Mouse (Mus musculus): ENCODE results near the gene Fam98a. TPM values are rescaled to one million over a fixed set of nuclear protein-coding genes. Genes with fewer than 3 reads are reported as not detected.

Fam98a gene
- polyA plus RNA-seq, 1 experiment from 2014 or later: 29.0 TPM

DNA sequence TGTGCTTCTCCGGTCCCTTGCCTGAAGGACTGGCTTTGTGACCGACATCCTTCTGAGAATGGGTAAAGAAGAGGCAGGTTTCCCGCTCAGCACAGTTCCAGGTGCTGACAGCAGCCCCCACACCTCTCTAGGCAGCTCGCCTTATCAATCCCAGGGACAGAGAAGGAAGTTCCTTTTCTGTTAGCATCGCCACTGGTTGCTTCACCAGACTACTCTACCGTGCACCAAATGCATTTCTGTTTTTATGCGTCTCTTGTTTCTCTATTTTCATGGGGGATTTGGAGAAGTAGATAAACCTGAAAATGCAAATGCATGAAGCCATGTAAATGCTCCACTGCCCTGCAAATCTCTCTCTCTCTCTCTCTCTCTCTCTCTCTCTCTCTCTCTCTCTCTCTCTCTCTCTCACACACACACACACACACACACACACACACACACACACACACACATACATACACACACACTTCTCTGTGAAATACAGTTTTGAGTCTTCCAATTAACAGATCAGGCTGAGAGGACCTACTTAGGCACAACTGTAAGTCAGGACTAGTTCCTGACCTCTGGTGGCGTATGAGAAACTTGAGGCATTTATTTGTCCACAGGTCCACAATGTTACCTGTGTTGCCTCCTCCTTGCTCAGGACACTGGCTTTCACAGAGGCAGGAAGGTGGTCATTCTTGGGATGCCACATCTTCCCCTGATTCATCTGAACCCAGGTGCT, 33.4 kb downstream of the Fam98a start:
- Histone ChIP-seq H3K4me2 (no peak overlapping the region), H3K9ac (no peak overlapping the region), H3K27me3 (no peaks in the 10 kb centered on the region), H3K4me3 (replicated peaks) (no peak overlapping the region), H3K36me3 (replicated peaks) (no peaks in the 10 kb centered on the region), H3K27ac (no peak overlapping the region), H3K9me3 (no peaks in the 10 kb centered on the region), H3K4me1 (peaks cover 6% of the 10 kb centered on the region)
- WGBS: 59% methylated on average over 8 of the region's 8 CpGs
- ATAC-seq (ENCODE audit: low FRiP score): no peak

DNA sequence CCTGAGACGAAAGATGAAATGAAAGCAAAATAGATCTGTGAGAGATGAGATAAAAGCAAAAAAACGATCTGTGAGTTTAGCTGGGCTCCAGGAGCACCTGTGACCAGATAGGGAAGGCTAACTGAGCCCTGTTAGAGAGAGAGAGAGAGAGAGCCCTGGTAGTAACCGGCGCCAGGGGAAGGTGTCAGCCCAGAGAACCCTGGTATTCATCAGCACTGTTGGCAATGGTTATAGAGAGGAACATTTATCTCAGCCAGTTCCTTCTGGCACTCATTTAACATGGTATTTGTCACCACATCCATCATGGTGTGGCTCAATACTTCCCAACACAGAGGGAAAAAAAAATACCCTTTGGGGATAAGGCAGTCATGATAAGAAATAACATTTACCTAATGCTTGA, 35.2 kb downstream of the Fam98a start:
- Histone ChIP-seq H3K9me3 (no peaks in the 10 kb centered on the region), H3K27ac (no peak overlapping the region), H3K4me1 (peaks cover 5% of the 10 kb centered on the region), H3K36me3 (replicated peaks) (no peaks in the 10 kb centered on the region), H3K27me3 (no peaks in the 10 kb centered on the region), H3K9ac (no peak overlapping the region), H3K4me2 (no peak overlapping the region), H3K4me3 (replicated peaks) (no peak overlapping the region)
- ATAC-seq (ENCODE audit: low FRiP score): no peak
- WGBS: 84% methylated on average over 4 of the region's 4 CpGs

DNA sequence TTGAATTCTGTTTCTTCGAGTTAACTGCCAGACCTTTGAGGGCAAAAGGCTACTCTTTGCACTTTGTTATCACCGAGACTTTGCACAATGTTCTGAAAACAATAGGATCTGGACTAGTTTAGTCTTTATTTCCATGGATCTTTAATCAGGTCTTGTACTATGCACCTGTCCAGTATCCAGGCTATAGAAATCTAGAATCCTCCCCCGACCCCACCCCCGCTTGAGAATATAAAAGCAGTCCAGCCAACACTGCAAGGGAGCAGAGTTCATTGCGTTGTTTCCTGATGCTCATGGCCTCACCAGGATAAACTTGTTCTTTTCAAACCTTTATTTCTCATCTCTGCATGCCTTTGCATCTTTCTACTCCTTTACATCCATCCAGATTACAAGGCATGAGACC, 42.5 kb downstream of the Fam98a start:
- 95% methylated on average over 5 of the region's 5 CpGs for WGBS

DNA sequence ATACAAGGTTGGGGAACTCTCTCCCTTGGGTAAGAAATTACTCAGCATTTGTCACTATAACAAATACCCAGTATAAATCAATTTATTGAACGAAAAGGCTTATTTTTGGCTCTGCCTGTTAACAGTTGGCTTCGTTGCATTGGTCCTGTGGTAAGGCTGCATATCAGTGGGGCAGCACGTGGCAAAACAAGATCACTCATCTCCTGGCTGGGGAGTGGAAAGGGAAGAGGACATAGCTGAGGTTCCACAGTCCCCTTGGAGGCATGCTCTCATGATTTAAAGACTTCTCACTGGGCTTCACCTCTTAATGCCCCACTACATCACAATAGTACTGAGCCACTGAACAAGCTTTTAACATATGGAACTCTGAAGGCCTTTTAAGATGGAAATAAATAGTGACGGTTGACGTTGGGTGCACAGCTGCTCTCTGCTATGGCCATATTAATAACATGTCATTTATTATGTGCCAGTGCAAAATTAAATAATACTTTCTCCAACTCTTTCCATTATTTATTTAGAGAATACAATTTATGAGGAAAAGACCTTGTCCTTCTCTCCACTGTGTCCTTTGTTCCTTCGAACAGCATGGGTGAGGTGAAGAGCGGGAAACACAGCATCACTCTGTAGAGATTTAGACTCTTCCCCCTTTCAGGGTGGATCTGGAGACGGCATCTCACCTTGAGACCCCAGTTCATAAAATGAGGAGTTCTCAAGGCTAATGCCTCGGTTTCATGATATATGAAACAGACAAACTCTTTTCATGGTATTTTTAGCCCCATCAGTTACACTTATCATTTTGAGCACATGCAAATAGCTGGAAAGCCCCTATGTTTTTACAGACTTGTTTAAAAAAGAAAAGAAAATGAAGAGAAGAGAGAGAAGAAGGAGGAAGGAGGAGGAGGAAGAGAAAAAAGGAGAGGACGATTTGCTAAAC, 44.8 kb downstream of the Fam98a start:
- Histone ChIP-seq H3K27ac (no peak overlapping the region), H3K9me3 (no peaks in the 10 kb centered on the region), H3K4me3 (replicated peaks) (no peak overlapping the region), H3K27me3 (no peaks in the 10 kb centered on the region), H3K36me3 (replicated peaks) (no peaks in the 10 kb centered on the region), H3K9ac (no peak overlapping the region), H3K4me1 (no peaks in the 10 kb centered on the region), H3K4me2 (no peak overlapping the region)
- ATAC-seq (ENCODE audit: low FRiP score): no peak
- WGBS: 85% methylated on average over 10 of the region's 10 CpGs

More for the DNA sequence above, 42.5 kb downstream of the Fam98a start:
- H3K27me3 ChIP-seq: no peaks in the 10 kb centered on the region
- no peak overlapping the region for H3K4me2 ChIP-seq
- no peak for ATAC-seq (ENCODE audit: low FRiP score)
- no peak overlapping the region for H3K9ac ChIP-seq
- H3K4me3 ChIP-seq (replicated peaks): no peak overlapping the region
- no peak overlapping the region for H3K27ac ChIP-seq
- no peaks in the 10 kb centered on the region for H3K36me3 ChIP-seq (replicated peaks)
- no peaks in the 10 kb centered on the region for H3K9me3 ChIP-seq
- H3K4me1 ChIP-seq: no peaks in the 10 kb centered on the region

DNA sequence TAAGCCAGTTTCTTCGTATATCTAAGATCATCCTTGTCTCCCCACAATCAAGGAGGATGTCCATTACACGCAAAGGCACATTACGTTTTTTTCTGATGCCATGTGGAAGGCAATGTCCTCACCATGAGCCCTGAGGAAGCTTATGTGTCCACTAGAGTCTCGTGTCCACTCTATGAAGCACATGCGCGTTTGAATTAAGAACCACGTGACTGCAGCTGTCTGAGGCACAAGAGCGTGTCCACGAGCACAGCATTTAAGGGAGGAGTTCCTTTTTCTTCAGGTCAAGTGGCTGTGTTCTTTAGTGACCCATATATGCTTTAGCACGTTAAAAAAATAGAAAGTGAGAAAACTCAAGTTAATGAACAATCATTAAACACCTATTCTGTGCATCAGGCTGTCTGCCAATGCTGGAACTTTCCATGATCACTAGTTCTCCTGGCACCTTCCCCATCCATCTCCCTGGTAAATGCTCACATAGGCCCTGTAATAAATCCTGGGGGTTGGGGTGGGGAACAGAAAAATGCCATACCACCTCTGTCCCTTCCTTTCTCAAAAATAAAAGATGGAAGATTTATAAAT, 45.6 kb downstream of the Fam98a start:
- WGBS: 95% methylated on average over 10 of the region's 10 CpGs

DNA sequence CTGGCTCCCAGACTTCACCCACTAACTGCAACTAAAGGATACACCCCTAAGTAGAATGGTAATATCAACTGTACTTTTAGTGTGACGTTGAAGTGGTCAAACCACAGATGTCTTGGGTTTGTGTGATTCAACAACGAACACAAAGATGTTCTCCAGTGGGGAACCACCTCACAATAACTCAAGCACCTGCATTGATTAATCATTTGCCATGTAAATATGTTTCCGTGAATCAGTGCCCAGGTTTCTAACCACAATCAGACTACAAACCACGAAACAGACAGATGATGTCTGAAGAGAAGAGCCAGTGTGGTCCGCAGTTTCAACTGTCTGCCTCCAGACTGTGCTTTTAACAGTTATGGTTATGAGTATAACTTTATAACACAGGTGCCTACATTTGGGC, 46.7 kb downstream of the Fam98a start:
- Histone ChIP-seq H3K4me2 (no peak overlapping the region), H3K4me1 (no peaks in the 10 kb centered on the region), H3K4me3 (replicated peaks) (no peak overlapping the region), H3K27ac (no peak overlapping the region), H3K27me3 (no peaks in the 10 kb centered on the region), H3K9ac (no peak overlapping the region), H3K9me3 (no peaks in the 10 kb centered on the region), H3K36me3 (replicated peaks) (no peaks in the 10 kb centered on the region)
- 90% methylated on average over 5 of the region's 5 CpGs for WGBS
- ATAC-seq (ENCODE audit: low FRiP score): no peak

More for the DNA sequence above, 45.6 kb downstream of the Fam98a start:
- H3K27me3 ChIP-seq: no peaks in the 10 kb centered on the region
- H3K27ac ChIP-seq: no peak overlapping the region
- ATAC-seq (ENCODE audit: low FRiP score): no peak
- no peak overlapping the region for H3K9ac ChIP-seq
- no peak overlapping the region for H3K4me2 ChIP-seq
- H3K4me3 ChIP-seq (replicated peaks): no peak overlapping the region
- no peaks in the 10 kb centered on the region for H3K36me3 ChIP-seq (replicated peaks)
- H3K9me3 ChIP-seq: no peaks in the 10 kb centered on the region
- H3K4me1 ChIP-seq: no peaks in the 10 kb centered on the region

DNA sequence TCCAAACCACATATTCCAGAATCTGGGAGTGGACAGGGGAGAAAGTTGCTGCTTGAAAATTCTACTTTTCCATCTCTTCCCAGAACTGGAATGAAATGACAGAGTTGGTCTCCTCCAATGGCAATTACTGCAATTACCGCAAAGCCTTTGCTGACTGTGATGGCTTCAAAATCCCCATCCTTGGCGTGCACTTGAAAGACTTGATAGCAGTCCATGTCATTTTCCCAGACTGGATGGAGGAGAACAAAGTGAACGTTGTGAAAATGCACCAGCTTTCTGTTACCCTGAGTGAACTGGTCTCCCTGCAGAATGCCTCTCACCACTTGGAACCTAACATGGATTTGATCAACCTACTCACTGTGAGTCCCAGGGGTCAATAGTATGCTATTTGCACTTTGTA, 48.7 kb downstream of the Fam98a start:
- no peak for ATAC-seq (ENCODE audit: low FRiP score)
- Histone ChIP-seq H3K27ac (no peak overlapping the region), H3K36me3 (replicated peaks) (no peaks in the 10 kb centered on the region), H3K9ac (no peak overlapping the region), H3K4me1 (no peaks in the 10 kb centered on the region), H3K9me3 (no peaks in the 10 kb centered on the region), H3K4me2 (no peak overlapping the region), H3K27me3 (no peaks in the 10 kb centered on the region), H3K4me3 (replicated peaks) (no peak overlapping the region)
- WGBS: 89% methylated on average over 3 of the region's 3 CpGs

DNA sequence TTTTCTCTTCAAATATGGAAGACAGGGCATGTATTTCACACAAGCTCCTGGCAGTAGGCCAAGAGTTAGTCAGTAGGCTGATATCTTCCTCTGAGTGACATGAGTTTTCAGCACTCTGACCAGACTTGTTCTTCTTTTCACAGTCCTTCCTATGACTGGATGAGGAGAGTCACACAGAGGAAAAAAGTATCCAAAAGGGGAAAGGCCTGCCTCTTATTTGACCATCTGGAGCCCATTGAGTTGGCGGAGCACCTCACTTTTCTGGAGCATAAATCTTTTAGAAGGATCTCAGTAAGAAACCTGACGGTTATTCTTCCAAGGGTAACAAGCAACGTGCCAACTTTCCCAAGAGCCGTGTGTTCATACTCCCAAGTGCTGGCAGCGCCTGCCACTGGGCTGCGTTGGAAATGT, 53.5 kb downstream of the Fam98a start:
- Histone ChIP-seq H3K36me3 (replicated peaks) (no peaks in the 10 kb centered on the region), H3K9me3 (no peaks in the 10 kb centered on the region), H3K4me2 (no peak overlapping the region), H3K4me3 (replicated peaks) (no peak overlapping the region), H3K27me3 (no peaks in the 10 kb centered on the region), H3K27ac (no peak overlapping the region), H3K4me1 (no peaks in the 10 kb centered on the region), H3K9ac (no peak overlapping the region)
- ATAC-seq (ENCODE audit: low FRiP score): no peak
- WGBS: 93% methylated on average over 6 of the region's 6 CpGs

DNA sequence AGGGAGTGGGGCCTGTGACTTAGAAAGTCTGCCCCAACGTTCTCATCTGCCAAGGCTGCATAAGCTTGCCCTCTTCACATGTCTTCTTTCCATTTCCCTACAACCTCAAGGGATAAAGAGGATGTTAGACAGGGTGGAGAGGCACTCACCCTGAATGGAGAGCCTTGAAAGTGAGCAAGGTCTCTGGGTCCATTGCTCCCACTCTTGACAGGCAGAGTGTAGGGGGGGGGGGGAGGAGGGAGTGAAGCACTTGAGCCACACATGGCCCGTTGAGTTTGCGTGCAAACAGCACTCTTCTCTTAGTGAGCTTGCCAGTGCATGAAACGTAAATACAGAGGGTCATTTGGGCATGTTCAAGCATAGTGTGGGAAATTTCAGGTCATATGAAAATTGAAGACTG, 56.5 kb downstream of the Fam98a start:
- no peak overlapping the region for H3K9ac ChIP-seq
- ATAC-seq (ENCODE audit: low FRiP score): no peak
- no peak overlapping the region for H3K4me3 ChIP-seq (replicated peaks)
- H3K36me3 ChIP-seq (replicated peaks): no peaks in the 10 kb centered on the region
- H3K4me1 ChIP-seq: no peaks in the 10 kb centered on the region
- no peak overlapping the region for H3K27ac ChIP-seq
- no peak overlapping the region for H3K4me2 ChIP-seq
- 68% methylated on average over 4 of the region's 4 CpGs for WGBS
- H3K9me3 ChIP-seq: no peaks in the 10 kb centered on the region
- no peaks in the 10 kb centered on the region for H3K27me3 ChIP-seq

Other genes starting within 250 kb of the Fam98a start
- 5.7 and 6.3 TPM in 2 replicates for gene Rasgrp3, start 116.0 kb downstream of the Fam98a start, polyA plus RNA-seq (2016; fragmentation: Nextera tagmentation; extraction: Ambion mirVana)